16 mouse cellular contexts compared by ENCODE assay signal in genomic region chr11:95835832-95836231, GRCm38 (mm10). TPM values are rescaled to one million over a fixed set of nuclear protein-coding genes. Genes with fewer than 3 reads are reported as not detected.
DNase-seq lines count a peak whose midpoint lies in the region; ATAC-seq and TF ChIP-seq lines count a peak whose summit lies in the region.
"Had no signal": no experiment of that assay in that cellular context is flagged by ENCODE, and none has a peak within 500 bp of the region (broad histone marks: within the 10 kb centered on the region; RNA-seq: fewer than 3 reads in every experiment).

No protein-coding gene starts in this region.

- H3K4me2 ChIP-seq in kidney, embryonic 16.5 days (replicated peaks; ENCODE audit: low read depth, low read length) = no peak overlapping the region
- peak overlapping the region; percentile 34; the same call in 1 of the 2 replicates for H3K4me2 ChIP-seq in liver, embryonic 14.5 days (ENCODE audit: low read depth)
- H3K4me2 ChIP-seq: limb, embryonic 13.5 days had no signal

- TF ChIP-seq POLR2A in bone marrow, adult 2 months (IDR thresholded peaks at IDR 0.05; ENCODE audit: borderline replicate concordance, control insufficient read depth, low read depth, low read length) = 0 out of 2 replicates have a peak, but pooled peaks have one; percentile 0

- H3K4me3 ChIP-seq in kidney, embryonic 16.5 days (ENCODE audit: low read length) = no peak overlapping the region
- no peak overlapping the region for H3K4me3 ChIP-seq in bone marrow, adult 2 months (replicated peaks; ENCODE audit: control insufficient read depth, low read depth, low read length)
- H3K4me3 ChIP-seq in liver, embryonic 14.5 days (ENCODE audit: insufficient read depth in 1 of 2, low read depth in 2 of 2, low read length in 2 of 2) = no peak overlapping the region
- H3K4me3 ChIP-seq: limb, embryonic 13.5 days had no signal

- intact Hi-C loops in heart, postnatal 10 days (cut with DNase I) = no loop called here

- H3K9me3 ChIP-seq in kidney, embryonic 16.5 days (ENCODE audit: low read length) = no peaks in the 10 kb centered on the region
- H3K9me3 ChIP-seq in liver, embryonic 14.5 days (ENCODE audit: control insufficient read depth, low read length) = no peaks in the 10 kb centered on the region
- H3K9me3 ChIP-seq: limb, embryonic 13.5 days had no signal

- no peak for TF ChIP-seq CTCF in bone marrow, adult 2 months (IDR thresholded peaks at IDR 0.05; ENCODE audit: control insufficient read depth, insufficient read depth, low read length)
- TF ChIP-seq CTCF in liver, embryonic 14.5 days (IDR thresholded peaks at IDR 0.05; ENCODE audit: low read depth) = no peak

- H3K36me3 ChIP-seq in kidney, embryonic 16.5 days (ENCODE audit: insufficient read depth, low read length) = no peaks in the 10 kb centered on the region
- no peaks in the 10 kb centered on the region for H3K36me3 ChIP-seq in liver, embryonic 14.5 days (replicated peaks; ENCODE audit: control insufficient read depth, insufficient read depth, low read depth)
- H3K36me3 ChIP-seq: limb, embryonic 13.5 days had no signal

- H3K27me3 ChIP-seq in kidney, embryonic 16.5 days (ENCODE audit: insufficient read depth, low read length) = peaks cover 51% of the 10 kb centered on the region
- H3K27me3 ChIP-seq in liver, embryonic 14.5 days (ENCODE audit: control insufficient read depth, insufficient read depth, low read length) = peaks cover 31% of the 10 kb centered on the region

- DNase-seq in heart, adult 11 months = peak; percentile 86
- DNase-seq in heart, postnatal 10 days = no peak
- no peak for DNase-seq in kidney, adult 9 months
- no peak for DNase-seq in liver, embryonic 14.5 days (ENCODE audit: low read depth in 3 of 3, low spot score in 3 of 3)
- DNase-seq in natural killer cell, adult 2 months (ENCODE audit: low spot score in 2 of 2) = no peak
- DNase-seq: adrenal gland, postnatal 36 days; cerebellum, adult 11-12 months; gastrocnemius, postnatal 14 days; layer of hippocampus, postnatal 36 days; right cerebral cortex, postnatal 25 days had no signal

- H3K27ac ChIP-seq in kidney, embryonic 16.5 days (ENCODE audit: low read length) = peak overlapping the region; percentile 9; the same call in 1 of the 2 replicates
- peak overlapping the region; percentile 31; the same call in 1 of the 2 replicates for H3K27ac ChIP-seq in bone marrow, adult 2 months (ENCODE audit: control insufficient read depth, insufficient read depth, low read depth, low read length, poor library complexity)
- H3K27ac ChIP-seq in liver, embryonic 14.5 days = no peak overlapping the region
- H3K27ac ChIP-seq: hindbrain, postnatal 0 days; limb, embryonic 13.5 days had no signal

- ATAC-seq in kidney, embryonic 16.5 days (ENCODE audit: low FRiP score, low TSS enrichment) = no peak
- ATAC-seq in liver, embryonic 14.5 days (ENCODE audit: insufficient read depth) = no peak
- no peak for ATAC-seq in activated CD4-positive, CD25-positive, alpha-beta regulatory T cell, adult 4 months
- ATAC-seq: forebrain, embryonic 14.5 days; hindbrain, postnatal 0 days had no signal

- WGBS in kidney, embryonic 16.5 days = 30% methylated on average over 6 of the region's 6 CpGs
- 34% methylated on average over 6 of the region's 6 CpGs for WGBS in bone marrow, adult 2 months
- WGBS in liver, embryonic 14.5 days (ENCODE audit: insufficient replicate concordance) = 15% methylated on average over 6 of the region's 6 CpGs

- TF ChIP-seq EP300 in liver, embryonic 14.5 days (IDR thresholded peaks at IDR 0.05; ENCODE audit: low read depth) = no peak

- no peak overlapping the region for H3K9ac ChIP-seq in kidney, embryonic 16.5 days (replicated peaks; ENCODE audit: low read length)
- peak overlapping the region; percentile 15; the same call in 1 of the 2 replicates for H3K9ac ChIP-seq in liver, embryonic 14.5 days (replicated peaks)
- H3K9ac ChIP-seq: limb, embryonic 13.5 days had no signal

- peaks cover 50% of the 10 kb centered on the region for H3K4me1 ChIP-seq in kidney, embryonic 16.5 days (ENCODE audit: insufficient read depth, low read length)
- peaks cover 18% of the 10 kb centered on the region for H3K4me1 ChIP-seq in bone marrow, adult 2 months (ENCODE audit: control insufficient read depth, insufficient read depth, low read length)
- peaks cover 15 to 31% of the 10 kb centered on the region in 2 experiments for H3K4me1 ChIP-seq in liver, embryonic 14.5 days (replicated peaks; ENCODE audit: control insufficient read depth in 2 of 2, insufficient read depth in 2 of 2, low read length in 1 of 2)

RNA-seq across cellular contexts. Expression of gene Gngt2, which starts 1.2 kb away (rescaled TPM):
- 10 to 100 TPM; 24.7 to 26.0 TPM for total RNA-seq in heart, postnatal 10 days (2021)
- polyA plus RNA-seq in kidney, embryonic 16.5 days (2015; fragmentation: Nextera tagmentation; extraction: Ambion mirVana) = 21.0 and 24.2 TPM in 2 replicates
- 38.7 and 94.0 TPM in 2 replicates for polyA plus RNA-seq in bone marrow, adult 2 months (2011; ENCODE audit: insufficient read depth, insufficient read length, low replicate concordance, missing spikeins)
- 6.9 and 13.0 TPM in 2 replicates for polyA plus RNA-seq in liver, embryonic 14.5 days (2012; rRNA removed)
- polyA plus RNA-seq in liver, embryonic 14.5 days (2014; fragmentation: Nextera tagmentation; extraction: Ambion mirVana) = 16.5 and 17.5 TPM in 2 replicates
- polyA plus RNA-seq in activated CD4-positive, CD25-positive, alpha-beta regulatory T cell, adult 4 months (2017; shearing (Covaris generic)) = 10 to 100 TPM; 47.5 to 58.4 TPM

RNA-seq across cellular contexts. Expression of gene Abi3, which starts 6.4 kb away (rescaled TPM):
- 10 to 100 TPM; 16.2 to 21.1 TPM for total RNA-seq in heart, postnatal 10 days (2021)
- 11.7 and 14.1 TPM in 2 replicates for polyA plus RNA-seq in kidney, embryonic 16.5 days (2015; fragmentation: Nextera tagmentation; extraction: Ambion mirVana)
- 18.6 and 39.0 TPM in 2 replicates for polyA plus RNA-seq in bone marrow, adult 2 months (2011; ENCODE audit: insufficient read depth, insufficient read length, low replicate concordance, missing spikeins)
- polyA plus RNA-seq in liver, embryonic 14.5 days (2012; rRNA removed) = 4.9 and 6.2 TPM in 2 replicates
- 2.3 and 3.8 TPM in 2 replicates for polyA plus RNA-seq in liver, embryonic 14.5 days (2014; fragmentation: Nextera tagmentation; extraction: Ambion mirVana)
- polyA plus RNA-seq in activated CD4-positive, CD25-positive, alpha-beta regulatory T cell, adult 4 months (2017; shearing (Covaris generic)) = 10 to 100 TPM; 58.8 to 59.2 TPM

RNA-seq across cellular contexts. Expression of gene Phospho1, which starts 11.5 kb away (rescaled TPM):
- 100 to 1,000 TPM; 129 to 148 TPM for total RNA-seq in heart, postnatal 10 days (2021)
- not detected in 2 replicates for polyA plus RNA-seq in kidney, embryonic 16.5 days (2015; fragmentation: Nextera tagmentation; extraction: Ambion mirVana)
- 18.9 and 23.4 TPM in 2 replicates for polyA plus RNA-seq in bone marrow, adult 2 months (2011; ENCODE audit: insufficient read depth, insufficient read length, low replicate concordance, missing spikeins)
- 21.4 and 22.0 TPM in 2 replicates for polyA plus RNA-seq in liver, embryonic 14.5 days (2012; rRNA removed)
- polyA plus RNA-seq in liver, embryonic 14.5 days (2014; fragmentation: Nextera tagmentation; extraction: Ambion mirVana) = 5.7 and 6.6 TPM in 2 replicates
- not detected for polyA plus RNA-seq in activated CD4-positive, CD25-positive, alpha-beta regulatory T cell, adult 4 months (2017; shearing (Covaris generic))
- polyA plus RNA-seq: forebrain, embryonic 14.5 days had no signal
